Mouse (Mus musculus): ENCODE results near the gene Ranbp3l. TPM values are rescaled to one million over a fixed set of nuclear protein-coding genes. Genes with fewer than 3 reads are reported as not detected.

Ranbp3l gene
- total and polyA plus RNA-seq, 3 experiments: not detected

- TF ChIP-seq UBTF (IDR thresholded peaks at IDR 0.05; ENCODE audit: low read depth, low read length) (no peak), CHD2 (IDR thresholded peaks at IDR 0.05; ENCODE audit: low read length) (no peak), NRF1 (IDR thresholded peaks at IDR 0.05; ENCODE audit: low read depth, low read length) (no peak), ELF1 (IDR thresholded peaks at IDR 0.05; ENCODE audit: low read depth, low read length) (no peak)
- H3K9me3 ChIP-seq (replicated peaks; ENCODE audit: low read length): no peaks in the 10 kb centered on the region
- no peaks in the 10 kb centered on the region for H3K27me3 ChIP-seq (replicated peaks)
- H3K4me2 ChIP-seq (ENCODE audit: insufficient read depth, low read depth, poor library complexity, severe bottlenecking): no peak overlapping the region
- H3K4me1 ChIP-seq (ENCODE audit: control insufficient read depth in 1 of 2, insufficient read depth in 2 of 2): no peaks in the 10 kb centered on the region
- H3K27ac ChIP-seq (ENCODE audit: insufficient read depth, low read depth): no peak overlapping the region
- H3K9ac ChIP-seq (ENCODE audit: insufficient read depth, low read depth): no peak overlapping the region
- H3K4me3 ChIP-seq (replicated peaks in 1 of 3; ENCODE audit: low read depth in 2 of 3, low read length in 2 of 3, poor library complexity in 1 of 3): no peak overlapping the region
- in situ Hi-C loops (cut with MboI; ENCODE audit: low pct_ligation_motif_present, low pct_unique_long_range_greater_than_20kb, low sequenced_read_pairs) (no loop called here), dilution Hi-C loops (cut with MboI; ENCODE audit: extremely low pct_ligation_motif_present, extremely low pct_unique_long_range_greater_than_20kb, low sequenced_read_pairs) (no loop called here)
- no peaks in the 10 kb centered on the region for H3K36me3 ChIP-seq (replicated peaks in 1 of 2; ENCODE audit: control insufficient read depth in 1 of 2, insufficient read depth in 1 of 2, low read length in 1 of 2)
- DNase-seq (ENCODE audit: extremely low read depth): no peak
- H3K79me2 ChIP-seq (replicated peaks; ENCODE audit: control insufficient read depth, extremely low read depth, insufficient read depth, poor library complexity, severe bottlenecking): no peaks in the 10 kb centered on the region
Measured at GRCm38 (mm10) chr15:8936911-8937310, 30.8 kb upstream of the Ranbp3l start.

- DNase-seq (ENCODE audit: extremely low read depth): no peak
- no peak overlapping the region; the same call in 1 of the 2 replicates for H3K4me2 ChIP-seq (ENCODE audit: insufficient read depth, low read depth, poor library complexity, severe bottlenecking)
- no peaks in the 10 kb centered on the region for H3K36me3 ChIP-seq (replicated peaks in 1 of 2; ENCODE audit: control insufficient read depth in 1 of 2, insufficient read depth in 1 of 2, low read length in 1 of 2)
- H3K9ac ChIP-seq (ENCODE audit: insufficient read depth, low read depth): no peak overlapping the region
- no peak for TF ChIP-seq USF1 (IDR thresholded peaks at IDR 0.05; ENCODE audit: low read depth, low read length)
- TF ChIP-seq MYC (IDR thresholded peaks at IDR 0.05; ENCODE audit: low read depth, low read length): no peak
- TF ChIP-seq KAT2A (IDR thresholded peaks at IDR 0.05; ENCODE audit: insufficient replicate concordance, low read length): no peak
- TF ChIP-seq MXI1 (IDR thresholded peaks at IDR 0.05; ENCODE audit: low read depth, low read length): no peak
- no peak for TF ChIP-seq MAZ (IDR thresholded peaks at IDR 0.05; ENCODE audit: low read depth, low read length)
- TF ChIP-seq CHD1 (IDR thresholded peaks at IDR 0.05; ENCODE audit: low read depth, low read length): no peak
- no peak for TF ChIP-seq MEF2A (IDR thresholded peaks at IDR 0.05; ENCODE audit: borderline replicate concordance, low read depth, low read length)
- no peak for TF ChIP-seq JUN (IDR thresholded peaks at IDR 0.05; ENCODE audit: insufficient read depth, low read depth, low read length)
- no peak for TF ChIP-seq SIN3A (IDR thresholded peaks at IDR 0.05; ENCODE audit: low read length)
- TF ChIP-seq NRF1 (IDR thresholded peaks at IDR 0.05; ENCODE audit: low read depth, low read length): no peak
- no peak for TF ChIP-seq POLR2A (IDR thresholded peaks at IDR 0.05; ENCODE audit: low read depth, low read length)
- no peak for TF ChIP-seq HCFC1 (IDR thresholded peaks at IDR 0.05; ENCODE audit: low read depth, low read length)
- TF ChIP-seq IRF4 (IDR thresholded peaks at IDR 0.05; ENCODE audit: low read depth, low read length): no peak
- no peak for TF ChIP-seq POLR2AphosphoS2 (IDR thresholded peaks at IDR 0.05; ENCODE audit: low read depth, low read length)
- no peak for TF ChIP-seq ETS1 (conservative IDR thresholded peaks at IDR 0.05; ENCODE audit: low read depth, low read length)
- no peak for TF ChIP-seq RAD21 (IDR thresholded peaks at IDR 0.05; ENCODE audit: low read depth, low read length)
- no peak for TF ChIP-seq ZNF384 (IDR thresholded peaks at IDR 0.05; ENCODE audit: low read depth, low read length)
- no peak for TF ChIP-seq SMC3 (IDR thresholded peaks at IDR 0.05; ENCODE audit: low read depth, low read length)
- H3K27ac ChIP-seq (ENCODE audit: insufficient read depth, low read depth): no peak overlapping the region
- no peaks in the 10 kb centered on the region for H3K27me3 ChIP-seq (replicated peaks)
- H3K79me2 ChIP-seq (replicated peaks; ENCODE audit: control insufficient read depth, extremely low read depth, insufficient read depth, poor library complexity, severe bottlenecking): no peaks in the 10 kb centered on the region
- dilution Hi-C loops (cut with MboI; ENCODE audit: extremely low pct_ligation_motif_present, extremely low pct_unique_long_range_greater_than_20kb, low sequenced_read_pairs) (no loop called here), in situ Hi-C loops (cut with MboI; ENCODE audit: low pct_ligation_motif_present, low pct_unique_long_range_greater_than_20kb, low sequenced_read_pairs) (no loop called here)
- H3K9me3 ChIP-seq (replicated peaks; ENCODE audit: low read length): no peaks in the 10 kb centered on the region
- no peaks in the 10 kb centered on the region for H3K4me1 ChIP-seq (ENCODE audit: control insufficient read depth in 1 of 2, insufficient read depth in 2 of 2)
- H3K4me3 ChIP-seq (replicated peaks in 1 of 3; ENCODE audit: low read depth in 2 of 3, low read length in 2 of 3, poor library complexity in 1 of 3): no peak overlapping the region
Measured at GRCm38 (mm10) chr15:8940861-8941260, 26.9 kb upstream of the Ranbp3l start.
